Mouse (Mus musculus): ENCODE measurements around the gene Mcm2. TPM values are rescaled to one million over a fixed set of nuclear protein-coding genes. Genes with fewer than 3 reads are reported as not detected.

Mcm2 gene
- polyA plus RNA-seq, 1 experiment: 128 TPM

DNA sequence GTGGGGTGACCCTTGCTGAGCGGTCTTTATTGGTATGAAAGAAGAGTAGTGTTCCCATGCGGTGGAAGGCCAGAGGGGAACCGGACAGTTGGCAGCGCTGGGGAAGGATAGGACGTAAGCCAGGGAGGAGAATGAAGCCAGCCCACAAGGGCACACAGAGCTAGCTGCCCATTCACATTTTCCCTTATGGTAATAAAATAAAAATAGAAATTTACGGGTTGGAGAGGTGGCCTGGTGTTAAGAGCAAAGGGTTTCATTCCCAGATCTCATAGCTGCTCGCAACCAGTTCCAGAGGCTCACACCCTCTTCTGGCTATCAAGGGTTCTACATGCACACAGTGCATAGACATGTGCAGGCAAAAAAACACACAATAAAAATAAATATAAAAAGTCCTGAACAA, 48.5 kb downstream of the Mcm2 start:
- Histone ChIP-seq H3K27me3 (ENCODE audit: control insufficient read depth) (peaks cover 28% of the 10 kb centered on the region), H3K4me1 (ENCODE audit: control insufficient read depth) (no peaks in the 10 kb centered on the region; the same call in 1 of the 2 replicates), H3K36me3 (ENCODE audit: control insufficient read depth) (no peaks in the 10 kb centered on the region), H3K9me3 (ENCODE audit: control insufficient read depth, low read length) (no peaks in the 10 kb centered on the region), H3K4me3 (replicated peaks) (no peak overlapping the region)
- TF ChIP-seq GATA1 (IDR thresholded peaks at IDR 0.05; ENCODE audit: low read length): no peak
- TF ChIP-seq TAL1 (IDR thresholded peaks at IDR 0.05; ENCODE audit: low read length): no peak

DNA sequence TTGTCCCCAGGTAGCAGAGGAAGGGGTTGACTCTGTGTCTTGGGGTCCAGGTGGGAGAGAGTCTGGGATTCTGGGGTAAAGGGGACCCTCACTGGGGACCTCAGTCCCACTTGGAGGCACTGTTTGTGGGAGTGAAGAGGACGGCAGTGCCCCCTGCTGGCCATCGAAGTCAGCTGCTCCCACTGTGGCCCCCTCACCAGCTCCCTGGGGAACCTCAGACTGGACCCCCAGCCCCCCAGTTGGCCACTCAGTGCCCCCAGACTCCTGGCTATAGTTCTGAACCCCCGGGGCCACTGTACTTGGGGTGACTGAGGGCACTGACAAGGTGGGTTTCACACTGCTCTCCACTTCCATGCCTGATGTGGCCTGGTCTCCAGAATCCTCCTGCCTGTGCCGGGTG, 49.3 kb downstream of the Mcm2 start:
- peaks cover 20% of the 10 kb centered on the region for H3K27me3 ChIP-seq (ENCODE audit: control insufficient read depth)
- H3K4me1 ChIP-seq (ENCODE audit: control insufficient read depth): peaks cover 3% of the 10 kb centered on the region
- no peak overlapping the region for H3K4me3 ChIP-seq (replicated peaks)
- no peaks in the 10 kb centered on the region for H3K9me3 ChIP-seq (ENCODE audit: control insufficient read depth, low read length)
- TF ChIP-seq TAL1 (IDR thresholded peaks at IDR 0.05; ENCODE audit: low read length): no peak
- TF ChIP-seq GATA1 (IDR thresholded peaks at IDR 0.05; ENCODE audit: low read length): no peak
- H3K36me3 ChIP-seq (ENCODE audit: control insufficient read depth): no peaks in the 10 kb centered on the region

DNA sequence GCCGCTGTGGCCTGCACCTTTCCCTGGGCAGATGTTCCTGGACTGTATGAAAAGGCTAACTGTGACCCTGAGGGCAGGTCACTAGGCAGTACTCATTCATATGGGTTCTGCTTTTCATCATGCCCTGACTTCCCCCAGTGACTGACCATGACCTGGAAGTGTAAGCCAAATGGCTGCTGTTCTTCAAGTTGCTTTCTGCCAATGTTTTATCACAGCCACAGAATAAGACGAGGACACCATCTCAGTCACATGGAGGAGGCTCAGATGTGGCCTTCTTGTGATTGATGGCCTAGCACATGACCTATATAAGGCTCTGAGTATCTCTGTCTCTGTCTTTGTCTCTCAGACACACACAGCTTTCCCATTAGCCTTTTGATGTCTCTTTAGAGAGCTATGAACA, 51.0 kb downstream of the Mcm2 start:
- TF ChIP-seq TAL1 (IDR thresholded peaks at IDR 0.05; ENCODE audit: low read length): no peak
- no peak for TF ChIP-seq GATA1 (IDR thresholded peaks at IDR 0.05; ENCODE audit: low read length)
- Histone ChIP-seq H3K4me1 (ENCODE audit: control insufficient read depth) (peaks cover 20% of the 10 kb centered on the region), H3K9me3 (ENCODE audit: control insufficient read depth, low read length) (no peaks in the 10 kb centered on the region), H3K27me3 (ENCODE audit: control insufficient read depth) (peaks cover 23% of the 10 kb centered on the region), H3K4me3 (replicated peaks) (no peak overlapping the region), H3K36me3 (ENCODE audit: control insufficient read depth) (no peaks in the 10 kb centered on the region)

DNA sequence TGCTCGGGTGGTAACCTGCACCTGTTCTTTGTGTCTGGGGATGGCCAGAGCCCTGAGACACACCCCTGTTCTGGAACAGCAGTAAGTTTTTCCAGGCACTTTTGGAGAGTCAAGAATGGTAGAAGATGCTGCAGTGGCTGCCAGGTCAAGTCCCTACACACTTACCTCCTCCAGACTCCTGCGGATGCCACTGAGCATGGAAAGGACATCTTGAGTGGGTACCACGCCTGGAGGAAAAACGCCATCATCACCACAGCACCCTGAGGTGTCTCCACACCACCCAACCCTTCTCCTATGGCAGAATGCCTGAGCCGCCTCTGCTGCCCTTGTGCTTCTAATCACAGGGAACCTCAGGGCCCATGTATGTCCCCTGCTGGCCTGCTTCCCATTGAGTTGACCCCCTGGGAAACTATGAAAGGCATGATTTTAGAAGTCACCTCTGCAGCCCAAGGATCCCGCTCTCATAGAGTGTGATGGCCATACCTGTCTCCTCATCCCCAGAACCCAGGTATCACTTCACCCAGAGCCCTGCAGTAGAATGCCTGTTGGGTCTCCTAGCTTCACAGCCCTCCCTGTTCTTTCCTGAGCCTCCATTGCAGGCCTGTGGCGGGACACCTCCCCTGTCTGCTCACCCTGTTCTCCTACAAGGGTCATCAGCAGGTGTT, 53.5 kb downstream of the Mcm2 start:
- H3K4me1 ChIP-seq (ENCODE audit: control insufficient read depth): peaks cover 41% of the 10 kb centered on the region

DNA sequence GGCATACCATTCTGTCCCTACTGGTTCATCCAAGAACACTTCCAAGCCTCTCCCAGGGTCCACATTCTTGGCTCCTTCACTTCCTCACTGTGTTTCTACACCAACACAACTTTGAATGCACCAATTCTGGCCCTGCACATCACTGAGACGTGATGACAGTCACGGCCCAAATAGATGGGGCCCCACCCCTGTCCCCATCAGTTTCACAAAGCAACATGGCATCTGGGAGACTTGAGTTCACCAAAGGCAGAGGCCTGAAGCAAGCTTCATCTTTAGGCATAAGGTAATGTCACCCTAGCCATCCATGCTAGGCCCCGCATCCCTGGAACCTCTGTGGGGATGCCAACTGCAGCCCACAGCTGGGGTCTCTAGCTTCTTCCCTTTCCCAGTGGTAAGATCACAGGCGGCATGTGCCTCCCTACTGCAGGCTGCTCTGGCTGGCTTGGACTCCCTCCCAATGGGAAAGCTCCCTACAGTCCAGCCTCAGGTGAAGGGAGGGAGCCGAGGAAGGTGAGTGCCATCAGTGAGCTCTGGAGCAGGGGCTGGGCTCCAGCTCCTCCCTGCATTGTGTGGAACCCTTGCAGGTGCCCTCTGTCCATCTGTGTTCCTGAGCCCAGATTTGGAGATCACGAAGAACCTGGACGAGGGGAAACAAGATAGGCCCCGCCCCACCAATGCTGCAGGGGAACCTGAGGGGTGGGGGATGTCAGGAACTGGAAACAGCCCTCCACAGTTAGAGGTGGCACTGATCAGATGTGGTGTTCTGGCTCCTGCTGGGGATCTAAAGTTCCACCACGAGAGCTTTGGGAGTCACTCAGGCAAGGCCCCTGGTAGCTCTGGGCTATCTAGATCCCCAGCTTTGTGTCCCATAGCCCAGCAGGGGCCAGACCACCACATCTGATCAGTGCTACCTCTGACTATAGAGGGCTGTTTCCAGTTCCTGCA, 54.5 kb downstream of the Mcm2 start:
- Histone ChIP-seq H3K4me3 (replicated peaks) (no peak overlapping the region), H3K9me3 (ENCODE audit: control insufficient read depth, low read length) (no peaks in the 10 kb centered on the region), H3K27me3 (ENCODE audit: control insufficient read depth) (peaks cover 20% of the 10 kb centered on the region), H3K4me1 (ENCODE audit: control insufficient read depth) (peaks cover 50% of the 10 kb centered on the region), H3K36me3 (ENCODE audit: control insufficient read depth) (peaks cover 18% of the 10 kb centered on the region)
- no peak for TF ChIP-seq GATA1 (IDR thresholded peaks at IDR 0.05; ENCODE audit: low read length)
- TF ChIP-seq TAL1 (IDR thresholded peaks at IDR 0.05; ENCODE audit: low read length): no peak

More for the DNA sequence above, 53.5 kb downstream of the Mcm2 start:
- peaks cover 20% of the 10 kb centered on the region for H3K27me3 ChIP-seq (ENCODE audit: control insufficient read depth)
- no peak overlapping the region for H3K4me3 ChIP-seq (replicated peaks)
- peaks cover 8% of the 10 kb centered on the region for H3K36me3 ChIP-seq (ENCODE audit: control insufficient read depth)
- TF ChIP-seq TAL1 (IDR thresholded peaks at IDR 0.05; ENCODE audit: low read length) (no peak), GATA1 (IDR thresholded peaks at IDR 0.05; ENCODE audit: low read length) (no peak)
- H3K9me3 ChIP-seq (ENCODE audit: control insufficient read depth, low read length): no peaks in the 10 kb centered on the region

DNA sequence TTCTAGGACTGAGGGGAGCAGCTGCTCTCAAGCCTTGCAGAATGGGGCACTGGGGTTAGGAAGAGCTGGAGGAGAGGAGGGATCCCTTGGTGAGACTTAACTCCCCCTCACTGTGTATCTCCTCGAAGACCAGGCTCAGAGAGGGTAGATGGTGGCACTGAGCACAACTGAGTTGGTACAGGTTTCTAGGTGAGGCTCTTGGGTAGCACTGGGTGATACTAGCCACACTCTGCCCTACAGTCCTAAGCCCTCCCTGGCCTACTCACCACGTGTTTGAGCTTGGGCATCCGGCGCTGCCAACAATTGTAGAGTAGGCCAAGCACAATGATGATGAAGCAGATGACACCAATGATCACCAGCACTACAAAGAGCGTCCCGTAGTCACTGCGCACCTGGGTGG, 55.3 kb downstream of the Mcm2 start:
- Histone ChIP-seq H3K9me3 (ENCODE audit: control insufficient read depth, low read length) (no peaks in the 10 kb centered on the region), H3K4me1 (ENCODE audit: control insufficient read depth) (peaks cover 58% of the 10 kb centered on the region), H3K4me3 (replicated peaks) (peak overlapping the region; percentile 87), H3K36me3 (ENCODE audit: control insufficient read depth) (peaks cover 26% of the 10 kb centered on the region), H3K27me3 (ENCODE audit: control insufficient read depth) (peaks cover 20% of the 10 kb centered on the region)
- TF ChIP-seq GATA1 (IDR thresholded peaks at IDR 0.05; ENCODE audit: low read length): no peak
- no peak for TF ChIP-seq TAL1 (IDR thresholded peaks at IDR 0.05; ENCODE audit: low read length)

DNA sequence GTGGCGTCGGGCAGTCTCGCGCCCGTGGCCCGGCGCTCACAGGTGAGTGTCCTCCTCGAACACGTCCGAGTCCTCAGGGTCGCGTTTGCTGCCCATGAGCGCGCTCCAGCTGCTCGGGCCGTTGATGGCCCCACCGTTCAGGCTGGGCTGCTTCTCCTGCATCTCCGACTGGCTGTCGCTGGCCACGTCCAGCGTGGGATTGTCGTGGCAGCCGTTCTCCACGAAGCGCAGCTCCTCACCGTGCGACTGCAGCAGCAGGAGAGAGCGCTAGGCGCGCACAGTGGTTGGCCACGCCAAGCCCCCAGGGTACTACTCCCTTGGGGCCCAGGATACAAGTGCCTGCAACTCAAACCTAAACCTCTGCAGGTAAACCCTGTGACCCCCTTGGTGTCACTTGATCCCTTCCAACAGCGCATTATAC, 55.8 kb downstream of the Mcm2 start:
- peaks cover 20% of the 10 kb centered on the region for H3K27me3 ChIP-seq (ENCODE audit: control insufficient read depth)
- no peak for TF ChIP-seq GATA1 (IDR thresholded peaks at IDR 0.05; ENCODE audit: low read length)
- no peak for TF ChIP-seq TAL1 (IDR thresholded peaks at IDR 0.05; ENCODE audit: low read length)
- peaks cover 62% of the 10 kb centered on the region for H3K4me1 ChIP-seq (ENCODE audit: control insufficient read depth)
- H3K9me3 ChIP-seq (ENCODE audit: control insufficient read depth, low read length): no peaks in the 10 kb centered on the region
- peak overlapping the region; percentile 87 for H3K4me3 ChIP-seq (replicated peaks)
- H3K36me3 ChIP-seq (ENCODE audit: control insufficient read depth): peaks cover 31% of the 10 kb centered on the region

DNA sequence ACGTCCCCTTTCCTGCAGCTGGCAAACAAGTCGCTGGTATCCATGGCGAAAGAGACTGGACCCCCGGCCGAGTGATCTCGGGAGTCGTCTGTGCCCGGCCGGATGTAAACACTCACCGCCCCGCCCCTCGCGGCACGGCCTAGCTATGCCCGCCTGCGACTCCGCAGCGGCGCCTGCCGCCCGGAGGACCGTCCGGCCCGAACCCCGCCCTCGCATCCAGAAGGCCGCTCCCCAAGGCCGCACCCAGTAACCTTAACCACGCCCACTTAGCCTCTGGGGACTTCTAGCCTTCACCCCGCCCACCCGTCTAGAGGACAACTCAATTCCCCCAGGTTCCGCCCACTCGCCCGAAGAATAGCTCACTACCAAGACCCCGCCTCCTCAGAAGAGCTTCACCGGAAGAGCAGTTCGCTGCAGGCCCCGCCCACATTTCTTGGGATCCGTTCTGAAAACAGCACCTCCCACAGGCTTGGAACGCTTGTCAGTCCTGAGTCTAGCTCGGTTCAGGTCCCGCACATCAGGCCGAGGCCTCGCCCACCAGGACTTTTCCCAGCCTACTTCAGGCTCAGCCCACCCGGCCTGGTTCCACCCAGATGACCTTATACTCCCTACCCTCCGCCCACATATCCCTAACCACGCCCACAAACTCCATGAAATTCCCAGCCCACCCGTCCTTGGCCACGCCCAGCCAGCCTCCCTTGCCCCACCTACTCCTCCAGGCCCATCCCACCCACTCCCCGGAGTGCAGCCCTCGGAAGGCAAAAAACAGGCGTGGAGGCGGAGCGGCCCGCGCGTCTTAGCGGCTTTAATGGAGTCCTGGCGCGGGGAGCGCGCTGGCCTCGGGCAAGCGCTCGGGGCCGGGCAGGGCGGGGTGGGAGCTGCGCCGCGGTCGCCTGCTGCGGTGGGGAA, 56.5 kb downstream of the Mcm2 start, which contains the start of gene Abtb1:
Abtb1 (minus strand) TSS at position 204 of the 909 bp plus-strand sequence.
- H3K27me3 ChIP-seq (ENCODE audit: control insufficient read depth): peaks cover 18% of the 10 kb centered on the region
- H3K4me1 ChIP-seq (ENCODE audit: control insufficient read depth): peaks cover 67% of the 10 kb centered on the region
- H3K4me3 ChIP-seq (replicated peaks): peak within 1 kb of the TSS; percentile 87
- H3K9me3 ChIP-seq (ENCODE audit: control insufficient read depth, low read length): no peaks in the 10 kb centered on the region
- H3K36me3 ChIP-seq (ENCODE audit: control insufficient read depth): peaks cover 38% of the 10 kb centered on the region
- TF ChIP-seq TAL1 (IDR thresholded peaks at IDR 0.05; ENCODE audit: low read length): no peak
- TF ChIP-seq GATA1 (IDR thresholded peaks at IDR 0.05; ENCODE audit: low read length): no peak
